Mouse (Mus musculus): ENCODE results near the gene Vps37b. TPM values are rescaled to one million over a fixed set of nuclear protein-coding genes. Genes with fewer than 3 reads are reported as not detected.

Gene Vps37b
- total RNA-seq, 2 experiments from 2014 or later, result 51.4 to 58.3 TPM

- DNase-seq (ENCODE audit: low spot score in 2 of 2), result no peak
These were observed 25.1 kb downstream of the Vps37b start for GRCm38 (mm10) chr5:124006891-124007491.

GRCm38 (mm10) chr5:124006082-124006873, 25.8 kb downstream of the Vps37b start:
- intact Hi-C loops (cut with DNase I), result no loop called here
- DNase-seq (ENCODE audit: low spot score in 2 of 2), result no peak

More at GRCm38 (mm10) chr5:124006891-124007491, 25.1 kb downstream of the Vps37b start:
- intact Hi-C loops (cut with DNase I), result no loop called here

- intact Hi-C loops (cut with DNase I), result loop anchor here (2.0 kb wide), 1 partner anchor 25 kb away; no protein-coding TSS in a partner anchor
- no peak for DNase-seq (ENCODE audit: low spot score in 2 of 2)
These were observed 26.5 kb downstream of the Vps37b start for GRCm38 (mm10) chr5:124005591-124005990.

- no peak for DNase-seq (ENCODE audit: low spot score in 2 of 2)
- intact Hi-C loops (cut with DNase I), result loop anchor here (2.0 kb wide), 1 partner anchor 26 kb away; no protein-coding TSS in a partner anchor
These were observed 26.9 kb downstream of the Vps37b start for GRCm38 (mm10) chr5:124005151-124005500.

GRCm38 (mm10) chr5:124004356-124005150, 27.5 kb downstream of the Vps37b start:
- no peak for DNase-seq (ENCODE audit: low spot score in 2 of 2)
- intact Hi-C loops (cut with DNase I), result loop anchor here (2.0 kb wide), 1 partner anchor 26 kb away; no protein-coding TSS in a partner anchor

- no peak for DNase-seq (ENCODE audit: low spot score in 2 of 2)
- intact Hi-C loops (cut with DNase I), result no loop called here
These were observed 28.7 kb downstream of the Vps37b start for GRCm38 (mm10) chr5:124003375-124003774.

GRCm38 (mm10) chr5:124002876-124003275, 29.2 kb downstream of the Vps37b start:
- intact Hi-C loops (cut with DNase I), result no loop called here
- peak; percentile 62 to 70 for DNase-seq (ENCODE audit: low spot score in 2 of 2)

GRCm38 (mm10) chr5:124001274-124001673, 30.8 kb downstream of the Vps37b start:
- intact Hi-C loops (cut with DNase I), result loop anchor here (1.0 kb wide), 1 partner anchor 83 kb away; no protein-coding TSS in a partner anchor
- no peak for DNase-seq (ENCODE audit: low spot score in 2 of 2)

- peak; percentile 93 to 96 for DNase-seq (ENCODE audit: low spot score in 2 of 2)
- intact Hi-C loops (cut with DNase I), result loop anchor here (1.0 kb wide), 1 partner anchor 83 kb away; no protein-coding TSS in a partner anchor
These were observed 31.2 kb downstream of the Vps37b start for GRCm38 (mm10) chr5:124000824-124001223.

- DNase-seq (ENCODE audit: low spot score in 2 of 2), result no peak
- intact Hi-C loops (cut with DNase I), result no loop called here
These were observed 33.7 kb downstream of the Vps37b start for GRCm38 (mm10) chr5:123998370-123998769.

GRCm38 (mm10) chr5:123997811-123998210, 34.3 kb downstream of the Vps37b start:
- no peak for DNase-seq (ENCODE audit: low spot score in 2 of 2)
- intact Hi-C loops (cut with DNase I), result no loop called here

GRCm38 (mm10) chr5:123997211-123997751, 34.8 kb downstream of the Vps37b start:
- no peak for DNase-seq (ENCODE audit: low spot score in 2 of 2)
- intact Hi-C loops (cut with DNase I), result no loop called here

- no peak for DNase-seq (ENCODE audit: low spot score in 2 of 2)
- intact Hi-C loops (cut with DNase I), result no loop called here
These were observed 35.4 kb downstream of the Vps37b start for GRCm38 (mm10) chr5:123996695-123997094.

GRCm38 (mm10) chr5:123996194-123996593, 35.9 kb downstream of the Vps37b start:
- no peak for DNase-seq (ENCODE audit: low spot score in 2 of 2)
- intact Hi-C loops (cut with DNase I), result no loop called here

- DNase-seq (ENCODE audit: low spot score in 2 of 2), result no peak
- intact Hi-C loops (cut with DNase I), result no loop called here
These were observed 36.7 kb downstream of the Vps37b start for GRCm38 (mm10) chr5:123995388-123995787.

- intact Hi-C loops (cut with DNase I), result loop anchor here (5.0 kb wide), 1 partner anchor 167 kb away; no protein-coding TSS in a partner anchor
- no peak for DNase-seq (ENCODE audit: low spot score in 2 of 2)
These were observed 37.6 kb downstream of the Vps37b start for GRCm38 (mm10) chr5:123994468-123994867.

- intact Hi-C loops (cut with DNase I), result loop anchor here (1.0 to 5.0 kb wide), 2 partner anchors 46 to 166 kb away; no protein-coding TSS in a partner anchor
These were observed 38.6 kb downstream of the Vps37b start for GRCm38 (mm10) chr5:123993263-123994036.

GRCm38 (mm10) chr5:123992794-123993193, 39.3 kb downstream of the Vps37b start:
- DNase-seq (ENCODE audit: low spot score in 2 of 2), result peak; percentile 88 to 90

More at GRCm38 (mm10) chr5:123993263-123994036, 38.6 kb downstream of the Vps37b start:
- DNase-seq (ENCODE audit: low spot score in 2 of 2), result peak; percentile 75 to 79

More at GRCm38 (mm10) chr5:123992794-123993193, 39.3 kb downstream of the Vps37b start:
- intact Hi-C loops (cut with DNase I), result loop anchor here (1.0 to 5.0 kb wide), 2 partner anchors 45 to 165 kb away; no protein-coding TSS in a partner anchor

All from left cerebral cortex, postnatal 14 days (tissue).